Mouse (Mus musculus) small intestine, adult 2 months (tissue): ENCODE measurements around the gene Pla2g4f.

ENCODE experiments used
- CTCF ChIP-seq: fragments of 200-500 bp; IDR thresholded peaks from 2 replicates; pipeline ENCODE4 v1.5.1; 2012; ENCODE audit warnings: low read depth, mild to moderate bottlenecking, control low read depth, inconsistent platforms, low read length, moderate library complexity, mixed read lengths; ENCODE audit not compliant: insufficient replicate concordance, insufficient read length; ENCODE audit errors: extremely low read depth
- POLR2A ChIP-seq: fragments of 200-500 bp; IDR thresholded peaks from 2 replicates; pipeline ENCODE4 v1.6.1; 2012; ENCODE audit warnings: low read depth, mild to moderate bottlenecking, control low read depth, inconsistent platforms, low read length, moderate library complexity

DNA sequence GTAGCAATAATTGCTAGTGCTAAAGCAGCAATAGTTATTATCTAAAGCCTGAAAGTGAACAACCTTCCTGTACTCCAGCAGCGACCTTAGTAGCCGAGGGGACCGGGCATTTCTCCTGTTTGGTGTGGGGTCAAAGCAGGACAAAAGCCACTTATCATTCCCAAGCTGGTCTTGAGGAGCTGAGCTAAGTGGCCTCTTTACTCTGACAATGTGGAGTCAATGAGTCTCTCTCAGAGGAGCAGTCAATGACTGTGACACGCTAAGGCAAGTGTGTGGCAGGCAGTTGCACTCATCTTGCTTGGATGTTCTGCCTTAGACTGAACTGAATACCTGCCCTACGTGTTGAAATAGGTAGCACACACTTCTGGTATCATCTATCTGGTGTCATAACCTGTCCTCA, 37.4 kb upstream of the Pla2g4f start:
- TF ChIP-seq CTCF (no peak), POLR2A (no peak)
